Mouse (Mus musculus) olfactory bulb, adult 2 months (tissue): ENCODE measurements around the gene Stum. TPM values are rescaled to one million over a fixed set of nuclear protein-coding genes. Genes with fewer than 3 reads are reported as not detected.
"Not testable (repeated sequence)": the region's sequence is repeated elsewhere in the genome, so short reads cannot be mapped to it uniquely, and the experiment has no call there.

Source experiments
- H3K27ac ChIP-seq: fragments of 200-500 bp; 2 replicates; pipeline ENCODE4 v1.5.1; 2012; ENCODE audit warnings: low read depth, low read length; ENCODE audit not compliant: insufficient read depth
- H3K4me1 ChIP-seq: fragments of 200-500 bp; 2 replicates; pipeline ENCODE4 v1.6.1; 2012; ENCODE audit warnings: low read length; ENCODE audit not compliant: control insufficient read depth, insufficient read depth
- H3K4me3 ChIP-seq: fragments of 200-500 bp; 2 replicates; pipeline ENCODE4 v1.5.1; 2012; ENCODE audit warnings: mild to moderate bottlenecking, low read depth, low read length, moderate library complexity; ENCODE audit not compliant: insufficient read depth
- CTCF ChIP-seq: fragments of 200-500 bp; IDR thresholded peaks from 2 replicates; pipeline ENCODE4 v1.5.1; 2012; ENCODE audit warnings: low read depth, mild to moderate bottlenecking, low read length, moderate library complexity; ENCODE audit not compliant: insufficient read depth
- POLR2A ChIP-seq: fragments of 200-500 bp; IDR thresholded peaks from 2 replicates; pipeline ENCODE4 v1.6.1; 2012; ENCODE audit warnings: mild to moderate bottlenecking, low read depth, low read length, moderate library complexity; ENCODE audit not compliant: insufficient read depth
- WGBS: fragments of 180-500 bp; shearing (Covaris S2); methylation state at CpG from one replicate; pipeline ENCODE4 v1.1.7; 2018; 5-methylcytosine and 5-hydroxymethylcytosine counted together
- polyA plus RNA-seq: library from polyadenylated mRNA; stranded (reverse); fragments of >200 nt; gene quantifications from 2 replicates; pipeline ENCODE4 v1.2.4, GENCODE M21; 2012; ENCODE audit warnings: low replicate concordance; ENCODE audit not compliant: missing spikeins, insufficient read depth, insufficient read length

The Stum gene
- polyA plus RNA-seq, 1 experiment: not detected

- Histone ChIP-seq H3K27ac (no peak overlapping the region), H3K4me3 (no peak overlapping the region), H3K4me1 (peaks cover 4% of the 10 kb centered on the region; the same call in 1 of the 2 replicates)
- TF ChIP-seq CTCF (no peak), POLR2A (no peak)
- 62% methylated on average over 5 of the region's 5 CpGs for WGBS
Measured at GRCm38 (mm10) chr1:180397734-180398133, 85.6 kb downstream of the Stum start.

GRCm38 (mm10) chr1:180393873-180394272, 89.4 kb downstream of the Stum start:
- TF ChIP-seq CTCF (no peak), POLR2A (no peak)
- no peak overlapping the region for H3K4me3 ChIP-seq
- H3K27ac ChIP-seq: no peak overlapping the region
- H3K4me1 ChIP-seq: peaks cover 9% of the 10 kb centered on the region
- 92% methylated on average over 12 of the region's 12 CpGs for WGBS

GRCm38 (mm10) chr1:180393017-180393797, 90.1 kb downstream of the Stum start:
- WGBS: 61% methylated on average over 9 of the region's 9 CpGs
- TF ChIP-seq POLR2A: no peak
- TF ChIP-seq CTCF: no peak
- H3K4me3 ChIP-seq: no peak overlapping the region
- 0 out of 2 replicates have a peak overlapping the region, but pooled peaks have one; percentile 7 for H3K27ac ChIP-seq
- H3K4me1 ChIP-seq: peaks cover 9% of the 10 kb centered on the region

- H3K27ac ChIP-seq: no peak overlapping the region
- peaks cover 9% of the 10 kb centered on the region for H3K4me1 ChIP-seq
- 87% methylated on average over 5 of the region's 5 CpGs for WGBS
- TF ChIP-seq CTCF (no peak), POLR2A (no peak)
- no peak overlapping the region for H3K4me3 ChIP-seq
Measured at GRCm38 (mm10) chr1:180392137-180392798, 91.0 kb downstream of the Stum start.

GRCm38 (mm10) chr1:180391575-180391945, 91.7 kb downstream of the Stum start:
- Histone ChIP-seq H3K4me3 (no peak overlapping the region), H3K27ac (no peak overlapping the region), H3K4me1 (peaks cover 12% of the 10 kb centered on the region)
- TF ChIP-seq POLR2A (no peak), CTCF (no peak)
- whole genome bisulfite sequencing: 86% methylated on average over 4 of the region's 4 CpGs

GRCm38 (mm10) chr1:180390746-180391574, 92.3 kb downstream of the Stum start:
- H3K4me3 ChIP-seq: no peak overlapping the region
- H3K4me1 ChIP-seq: peaks cover 12% of the 10 kb centered on the region
- WGBS: 67% methylated on average over 10 of the region's 10 CpGs
- peak overlapping the region; percentile 47 for H3K27ac ChIP-seq
- TF ChIP-seq CTCF (no peak), POLR2A (no peak)

- Histone ChIP-seq H3K27ac (peak overlapping the region; percentile 47), H3K4me3 (no peak overlapping the region), H3K4me1 (peaks cover 12% of the 10 kb centered on the region)
- 60% methylated on average over 3 of the region's 3 CpGs for WGBS
- TF ChIP-seq CTCF: no peak
- no peak for TF ChIP-seq POLR2A
Measured at GRCm38 (mm10) chr1:180390321-180390731, 93.0 kb downstream of the Stum start.

- H3K4me1 ChIP-seq: peaks cover 16% of the 10 kb centered on the region
- WGBS: 90% methylated on average over 11 of the region's 11 CpGs
- not testable (repeated sequence) for H3K27ac ChIP-seq, H3K4me3 ChIP-seq
Measured at GRCm38 (mm10) chr1:180389213-180389760, 94.0 kb downstream of the Stum start.

GRCm38 (mm10) chr1:180388481-180388880, 94.8 kb downstream of the Stum start:
- H3K4me3 ChIP-seq: no peak overlapping the region
- no peak for TF ChIP-seq POLR2A
- no peak for TF ChIP-seq CTCF
- 49% methylated on average over 1 of the region's 1 CpGs for WGBS
- peak overlapping the region; percentile 14; the same call in 1 of the 2 replicates for H3K27ac ChIP-seq
- peaks cover 16% of the 10 kb centered on the region for H3K4me1 ChIP-seq
